8 mouse cellular contexts compared by ENCODE assay signal in genomic region chr9:107906967-107907800, GRCm38 (mm10). TPM values are rescaled to one million over a fixed set of nuclear protein-coding genes. Genes with fewer than 3 reads are reported as not detected.
DNase-seq lines count a peak whose midpoint lies in the region; ATAC-seq and TF ChIP-seq lines count a peak whose summit lies in the region.

No protein-coding gene starts in this region.

- peaks cover 16% of the 10 kb centered on the region for H3K4me1 ChIP-seq in kidney, postnatal 0 days (replicated peaks; ENCODE audit: insufficient read depth, low read length)
- H3K4me1 ChIP-seq in embryonic facial prominence, embryonic 13.5 days = peaks cover 43% of the 10 kb centered on the region
- peaks cover 5% of the 10 kb centered on the region for H3K4me1 ChIP-seq in hindbrain, embryonic 16.5 days (ENCODE audit: control insufficient read depth, insufficient read depth, low read depth, low read length)
- peaks cover 5% of the 10 kb centered on the region; the same call in 1 of the 2 replicates for H3K4me1 ChIP-seq in midbrain, postnatal 0 days (ENCODE audit: insufficient read depth, low read length)

- H3K27ac ChIP-seq in kidney, postnatal 0 days = peak overlapping the region; percentile 51; the same call in 1 of the 2 replicates
- peak overlapping the region; percentile 75 for H3K27ac ChIP-seq in embryonic facial prominence, embryonic 13.5 days
- H3K27ac ChIP-seq in hindbrain, embryonic 16.5 days (ENCODE audit: low read depth, low read length) = no peak overlapping the region
- H3K27ac ChIP-seq in midbrain, postnatal 0 days (ENCODE audit: low read depth, low read length) = no peak overlapping the region

- H3K36me3 ChIP-seq in kidney, postnatal 0 days (ENCODE audit: insufficient read depth, low read length) = peaks cover 3% of the 10 kb centered on the region; the same call in 1 of the 2 replicates
- peaks cover 8% of the 10 kb centered on the region for H3K36me3 ChIP-seq in embryonic facial prominence, embryonic 13.5 days
- no peaks in the 10 kb centered on the region for H3K36me3 ChIP-seq in hindbrain, embryonic 16.5 days (ENCODE audit: control insufficient read depth, insufficient read depth, low read length)
- 0 out of 2 replicates have a peak, but pooled peaks cover 4% of the 10 kb centered on the region for H3K36me3 ChIP-seq in midbrain, postnatal 0 days (ENCODE audit: insufficient read depth, low read length)

- no peaks in the 10 kb centered on the region for H3K27me3 ChIP-seq in kidney, postnatal 0 days (ENCODE audit: insufficient read depth, low read length)
- no peaks in the 10 kb centered on the region for H3K27me3 ChIP-seq in embryonic facial prominence, embryonic 13.5 days
- H3K27me3 ChIP-seq in hindbrain, embryonic 16.5 days (replicated peaks; ENCODE audit: control insufficient read depth, insufficient read depth, low read length) = no peaks in the 10 kb centered on the region
- H3K27me3 ChIP-seq in midbrain, postnatal 0 days (ENCODE audit: insufficient read depth, low read length) = no peaks in the 10 kb centered on the region

- no peaks in the 10 kb centered on the region for H3K9me3 ChIP-seq in kidney, postnatal 0 days (replicated peaks; ENCODE audit: low read length)
- no peaks in the 10 kb centered on the region for H3K9me3 ChIP-seq in embryonic facial prominence, embryonic 13.5 days
- no peaks in the 10 kb centered on the region for H3K9me3 ChIP-seq in hindbrain, embryonic 16.5 days (ENCODE audit: control insufficient read depth, low read length)
- H3K9me3 ChIP-seq in midbrain, postnatal 0 days (ENCODE audit: low read length) = no peaks in the 10 kb centered on the region

- 41% methylated on average over 31 of the region's 31 CpGs for WGBS in kidney, postnatal 0 days
- WGBS in embryonic facial prominence, embryonic 13.5 days = 45% methylated on average over 31 of the region's 31 CpGs
- WGBS in hindbrain, embryonic 16.5 days = 49% methylated on average over 31 of the region's 31 CpGs
- 48% methylated on average over 31 of the region's 31 CpGs for WGBS in midbrain, postnatal 0 days

- H3K4me2 ChIP-seq in kidney, postnatal 0 days (ENCODE audit: low read length) = peak overlapping the region; percentile 75
- H3K4me2 ChIP-seq in embryonic facial prominence, embryonic 13.5 days = peak overlapping the region; percentile 70
- H3K4me2 ChIP-seq in hindbrain, embryonic 16.5 days (ENCODE audit: low read length) = peak overlapping the region; percentile 52
- peak overlapping the region; percentile 39 for H3K4me2 ChIP-seq in midbrain, postnatal 0 days (ENCODE audit: low read depth, low read length, poor library complexity, severe bottlenecking)

- no peak for ATAC-seq in kidney, postnatal 0 days (replicated peaks; ENCODE audit: low FRiP score, low read depth)
- ATAC-seq in embryonic facial prominence, embryonic 13.5 days (ENCODE audit: insufficient number of reproducible peaks, insufficient read depth, low FRiP score, low TSS enrichment, low read depth) = no peak
- ATAC-seq in hindbrain, embryonic 16.5 days = no peak
- no peak for ATAC-seq in midbrain, postnatal 0 days (ENCODE audit: low FRiP score)

- DNase-seq in kidney, postnatal 0 days (ENCODE audit: low spot score) = no peak
- DNase-seq in kidney, adult 9 months = no peak
- DNase-seq in midbrain, postnatal 0 days (ENCODE audit: low spot score) = no peak
- no peak for DNase-seq in spleen, postnatal 4 days (ENCODE audit: low spot score in 2 of 2)
- DNase-seq in thymus, postnatal 0 days (ENCODE audit: low spot score) = no peak
- no peak for DNase-seq in lung, adult 18-20 months

- H3K4me3 ChIP-seq in kidney, postnatal 0 days (replicated peaks; ENCODE audit: low read depth, low read length) = peak overlapping the region; percentile 35
- H3K4me3 ChIP-seq in embryonic facial prominence, embryonic 13.5 days = peak overlapping the region; percentile 45
- peak overlapping the region; percentile 28 for H3K4me3 ChIP-seq in hindbrain, embryonic 16.5 days (ENCODE audit: low read length)
- peak overlapping the region; percentile 13; the same call in 1 of the 2 replicates for H3K4me3 ChIP-seq in midbrain, postnatal 0 days (ENCODE audit: low read depth, low read length)

- peak overlapping the region; percentile 55; the same call in 1 of the 2 replicates for H3K9ac ChIP-seq in kidney, postnatal 0 days (ENCODE audit: low read depth, low read length)
- peak overlapping the region; percentile 64 for H3K9ac ChIP-seq in embryonic facial prominence, embryonic 13.5 days
- H3K9ac ChIP-seq in hindbrain, embryonic 16.5 days (ENCODE audit: low read depth, low read length) = peak overlapping the region; percentile 42
- H3K9ac ChIP-seq in midbrain, postnatal 0 days (replicated peaks; ENCODE audit: low read length, poor library complexity, severe bottlenecking) = 0 out of 2 replicates have a peak overlapping the region, but pooled peaks have one; percentile 4

- no peak for TF ChIP-seq CTCF in kidney, postnatal 0 days (IDR thresholded peaks at IDR 0.05; ENCODE audit: low read depth)
- no peak for TF ChIP-seq CTCF in midbrain, postnatal 0 days (IDR thresholded peaks at IDR 0.05)

RNA-seq across cellular contexts. Expression of gene Mst1r, which starts 0.5 kb away (rescaled TPM):
- polyA plus RNA-seq in kidney, postnatal 0 days (2015; fragmentation: Nextera tagmentation; extraction: Ambion mirVana) = 1.1 and 1.4 TPM in 2 replicates
- polyA plus RNA-seq in embryonic facial prominence, embryonic 13.5 days (2015; fragmentation: Nextera tagmentation; extraction: Ambion mirVana) = 5.1 and 6.3 TPM in 2 replicates
- polyA plus RNA-seq in hindbrain, embryonic 16.5 days (2015; fragmentation: Nextera tagmentation; extraction: Ambion mirVana) = 1.3 and 3.0 TPM in 2 replicates
- total RNA-seq in midbrain, postnatal 0 days (2014; rRNA removed) = 1.2 and 1.8 TPM in 2 replicates
- 1.1 and 1.2 TPM in 2 replicates for polyA plus RNA-seq in midbrain, postnatal 0 days (2015; fragmentation: Nextera tagmentation; extraction: Ambion mirVana)
- 1.6 and 2.4 TPM in 2 replicates for polyA plus RNA-seq in thymus, postnatal 0 days (2015; fragmentation: Nextera tagmentation; extraction: Ambion mirVana)

RNA-seq across cellular contexts. Expression of gene Mon1a, which starts 19.2 kb away (rescaled TPM):
- 11.1 and 12.7 TPM in 2 replicates for polyA plus RNA-seq in kidney, postnatal 0 days (2015; fragmentation: Nextera tagmentation; extraction: Ambion mirVana)
- polyA plus RNA-seq in embryonic facial prominence, embryonic 13.5 days (2015; fragmentation: Nextera tagmentation; extraction: Ambion mirVana) = 14.7 and 14.9 TPM in 2 replicates
- polyA plus RNA-seq in hindbrain, embryonic 16.5 days (2015; fragmentation: Nextera tagmentation; extraction: Ambion mirVana) = 22.6 and 23.9 TPM in 2 replicates
- 23.9 and 24.9 TPM in 2 replicates for total RNA-seq in midbrain, postnatal 0 days (2014; rRNA removed)
- polyA plus RNA-seq in midbrain, postnatal 0 days (2015; fragmentation: Nextera tagmentation; extraction: Ambion mirVana) = 16.7 and 18.1 TPM in 2 replicates
- 17.2 and 17.9 TPM in 2 replicates for polyA plus RNA-seq in thymus, postnatal 0 days (2015; fragmentation: Nextera tagmentation; extraction: Ambion mirVana)

RNA-seq across cellular contexts. Expression of gene Actl11, which starts 21.1 kb away (rescaled TPM):
- not detected in 2 replicates for polyA plus RNA-seq in kidney, postnatal 0 days (2015; fragmentation: Nextera tagmentation; extraction: Ambion mirVana)
- not detected in 2 replicates for polyA plus RNA-seq in embryonic facial prominence, embryonic 13.5 days (2015; fragmentation: Nextera tagmentation; extraction: Ambion mirVana)
- polyA plus RNA-seq in hindbrain, embryonic 16.5 days (2015; fragmentation: Nextera tagmentation; extraction: Ambion mirVana) = not detected in 2 replicates
- 0.05 TPM in 1 of 2 replicates, not detected in the other for total RNA-seq in midbrain, postnatal 0 days (2014; rRNA removed)
- polyA plus RNA-seq in midbrain, postnatal 0 days (2015; fragmentation: Nextera tagmentation; extraction: Ambion mirVana) = not detected in 2 replicates
- not detected in 2 replicates for polyA plus RNA-seq in thymus, postnatal 0 days (2015; fragmentation: Nextera tagmentation; extraction: Ambion mirVana)

RNA-seq across cellular contexts. Expression of gene Camkv, which starts 28.3 kb away (rescaled TPM):
- polyA plus RNA-seq in kidney, postnatal 0 days (2015; fragmentation: Nextera tagmentation; extraction: Ambion mirVana) = 0.95 and 1.3 TPM in 2 replicates
- polyA plus RNA-seq in embryonic facial prominence, embryonic 13.5 days (2015; fragmentation: Nextera tagmentation; extraction: Ambion mirVana) = 9.1 and 9.7 TPM in 2 replicates
- polyA plus RNA-seq in hindbrain, embryonic 16.5 days (2015; fragmentation: Nextera tagmentation; extraction: Ambion mirVana) = 58.4 and 63.4 TPM in 2 replicates
- total RNA-seq in midbrain, postnatal 0 days (2014; rRNA removed) = 133 and 153 TPM in 2 replicates
- 136 and 149 TPM in 2 replicates for polyA plus RNA-seq in midbrain, postnatal 0 days (2015; fragmentation: Nextera tagmentation; extraction: Ambion mirVana)
- polyA plus RNA-seq in thymus, postnatal 0 days (2015; fragmentation: Nextera tagmentation; extraction: Ambion mirVana) = 12.1 and 12.9 TPM in 2 replicates

RNA-seq across cellular contexts. Expression of gene Rbm6, which starts 34.1 kb away (rescaled TPM):
- polyA plus RNA-seq in kidney, postnatal 0 days (2015; fragmentation: Nextera tagmentation; extraction: Ambion mirVana) = 40.2 and 46.8 TPM in 2 replicates
- polyA plus RNA-seq in embryonic facial prominence, embryonic 13.5 days (2015; fragmentation: Nextera tagmentation; extraction: Ambion mirVana) = 102 and 108 TPM in 2 replicates
- polyA plus RNA-seq in hindbrain, embryonic 16.5 days (2015; fragmentation: Nextera tagmentation; extraction: Ambion mirVana) = 83.1 and 89.7 TPM in 2 replicates
- 81.3 and 87.9 TPM in 2 replicates for total RNA-seq in midbrain, postnatal 0 days (2014; rRNA removed)
- polyA plus RNA-seq in midbrain, postnatal 0 days (2015; fragmentation: Nextera tagmentation; extraction: Ambion mirVana) = 48.8 and 57.9 TPM in 2 replicates
- 61.2 and 66.2 TPM in 2 replicates for polyA plus RNA-seq in thymus, postnatal 0 days (2015; fragmentation: Nextera tagmentation; extraction: Ambion mirVana)

Comparison
In these comparisons a context has a peak if more than half of its experiments do, and no peak if none do; other contexts are left out.
1. H3K27ac ChIP-seq: peak in kidney, postnatal 0 days (single experiment) and embryonic facial prominence, embryonic 13.5 days (single experiment); none in hindbrain, embryonic 16.5 days (single experiment) and midbrain, postnatal 0 days (single experiment).
2. H3K9ac ChIP-seq: peak in every context shown above with its lines; median percentile 64 in embryonic facial prominence, embryonic 13.5 days; 55 in kidney, postnatal 0 days; 42 in hindbrain, embryonic 16.5 days; 4 in midbrain, postnatal 0 days.
3. Peak in every context shown above with its lines, with median percentiles within 50 percentile points of each other: H3K4me2 ChIP-seq and H3K4me3 ChIP-seq.